24 mouse cellular contexts compared by ENCODE assay signal in the genomic region with DNA sequence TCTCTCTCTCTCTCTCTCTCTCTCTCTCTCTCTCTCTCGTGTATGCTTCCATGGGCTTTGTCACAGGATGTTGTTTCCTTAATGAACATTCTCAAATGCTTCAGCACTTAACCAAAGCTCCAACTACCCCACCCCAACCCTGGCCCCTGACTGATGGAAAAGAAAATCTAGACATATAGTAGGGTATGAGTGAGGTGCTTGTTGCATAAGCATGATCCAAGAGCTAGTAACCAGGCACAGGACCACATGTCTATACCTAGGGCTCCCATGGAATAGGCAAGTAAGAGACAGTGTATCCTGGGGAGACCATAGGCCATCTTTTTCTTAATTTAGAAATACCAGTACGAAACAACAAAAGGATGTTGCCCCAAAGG.
DNase-seq lines count a peak whose midpoint lies in the region; ATAC-seq lines count a peak whose summit lies in the region.
"Had no signal": no experiment of that assay in that cellular context is flagged by ENCODE, and none has a peak within 500 bp of the region (broad histone marks: within the 10 kb centered on the region; RNA-seq: fewer than 3 reads in every experiment).

No protein-coding gene starts in this region.

- H3K27me3 ChIP-seq in hindbrain, embryonic 13.5 days, result no peaks in the 10 kb centered on the region
- H3K27me3 ChIP-seq in hindbrain, embryonic 10.5 days (ENCODE audit: insufficient read depth, poor library complexity, severe bottlenecking), result no peaks in the 10 kb centered on the region
- no peaks in the 10 kb centered on the region for H3K27me3 ChIP-seq in midbrain, embryonic 15.5 days (replicated peaks)
- no peaks in the 10 kb centered on the region for H3K27me3 ChIP-seq in midbrain, embryonic 14.5 days (ENCODE audit: control insufficient read depth, insufficient read depth, low read length)
- H3K27me3 ChIP-seq in neural tube, embryonic 13.5 days, result no peaks in the 10 kb centered on the region
- no peaks in the 10 kb centered on the region for H3K27me3 ChIP-seq in neural tube, embryonic 15.5 days (replicated peaks)
- H3K27me3 ChIP-seq: embryonic facial prominence, embryonic 12.5 days; embryonic facial prominence, embryonic 15.5 days; forebrain, embryonic 15.5 days; heart, embryonic 13.5 days had no signal

- no peaks in the 10 kb centered on the region for H3K36me3 ChIP-seq in hindbrain, embryonic 13.5 days
- H3K36me3 ChIP-seq in hindbrain, embryonic 10.5 days, result no peaks in the 10 kb centered on the region
- H3K36me3 ChIP-seq in midbrain, embryonic 15.5 days (replicated peaks), result no peaks in the 10 kb centered on the region
- H3K36me3 ChIP-seq in midbrain, embryonic 14.5 days (ENCODE audit: control insufficient read depth, insufficient read depth, low read length), result no peaks in the 10 kb centered on the region
- H3K36me3 ChIP-seq in neural tube, embryonic 13.5 days, result no peaks in the 10 kb centered on the region
- no peaks in the 10 kb centered on the region for H3K36me3 ChIP-seq in neural tube, embryonic 15.5 days
- H3K36me3 ChIP-seq: embryonic facial prominence, embryonic 12.5 days; embryonic facial prominence, embryonic 15.5 days; forebrain, embryonic 15.5 days; heart, embryonic 10.5 days; heart, embryonic 13.5 days had no signal

- H3K4me3 ChIP-seq in hindbrain, embryonic 13.5 days, result no peak overlapping the region
- no peak overlapping the region for H3K4me3 ChIP-seq in hindbrain, embryonic 10.5 days
- H3K4me3 ChIP-seq in midbrain, embryonic 15.5 days, result no peak overlapping the region
- H3K4me3 ChIP-seq in midbrain, embryonic 14.5 days (replicated peaks; ENCODE audit: low read depth, low read length), result no peak overlapping the region
- H3K4me3 ChIP-seq in neural tube, embryonic 13.5 days, result no peak overlapping the region
- H3K4me3 ChIP-seq in neural tube, embryonic 15.5 days (replicated peaks), result no peak overlapping the region
- H3K4me3 ChIP-seq: embryonic facial prominence, embryonic 12.5 days; embryonic facial prominence, embryonic 15.5 days; forebrain, embryonic 15.5 days; heart, adult 2 months; heart, embryonic 10.5 days; heart, embryonic 13.5 days had no signal

- no peak overlapping the region for H3K4me2 ChIP-seq in hindbrain, embryonic 13.5 days
- no peak overlapping the region for H3K4me2 ChIP-seq in midbrain, embryonic 15.5 days
- no peak overlapping the region for H3K4me2 ChIP-seq in midbrain, embryonic 14.5 days (ENCODE audit: low read length)
- H3K4me2 ChIP-seq in neural tube, embryonic 13.5 days, result no peak overlapping the region
- H3K4me2 ChIP-seq in neural tube, embryonic 15.5 days, result no peak overlapping the region
- H3K4me2 ChIP-seq: embryonic facial prominence, embryonic 12.5 days; embryonic facial prominence, embryonic 15.5 days; forebrain, embryonic 15.5 days; heart, embryonic 13.5 days had no signal

- no peak overlapping the region for H3K9ac ChIP-seq in hindbrain, embryonic 13.5 days
- no peak overlapping the region for H3K9ac ChIP-seq in midbrain, embryonic 15.5 days
- H3K9ac ChIP-seq in midbrain, embryonic 14.5 days (replicated peaks; ENCODE audit: low read length), result no peak overlapping the region
- H3K9ac ChIP-seq in neural tube, embryonic 13.5 days, result no peak overlapping the region
- no peak overlapping the region for H3K9ac ChIP-seq in neural tube, embryonic 15.5 days (replicated peaks)
- H3K9ac ChIP-seq: embryonic facial prominence, embryonic 12.5 days; embryonic facial prominence, embryonic 15.5 days; forebrain, embryonic 15.5 days; heart, embryonic 13.5 days had no signal

- no peak for ATAC-seq in hindbrain, embryonic 13.5 days (ENCODE audit: low FRiP score)
- ATAC-seq in midbrain, embryonic 15.5 days (replicated peaks), result peak; percentile 69; the same call in 1 of the 2 replicates
- ATAC-seq in midbrain, embryonic 14.5 days (ENCODE audit: low FRiP score, low TSS enrichment), result no peak
- ATAC-seq in neural tube, embryonic 13.5 days (ENCODE audit: low read depth), result peak; percentile 32; the same call in 1 of the 2 replicates
- ATAC-seq in neural tube, embryonic 15.5 days (ENCODE audit: low FRiP score), result no peak
- ATAC-seq: CD4-positive, CD25-positive, alpha-beta regulatory T cell, adult 4 months had no signal

- H3K9me3 ChIP-seq in hindbrain, embryonic 13.5 days, result no peaks in the 10 kb centered on the region
- H3K9me3 ChIP-seq in hindbrain, embryonic 10.5 days, result no peaks in the 10 kb centered on the region
- no peaks in the 10 kb centered on the region for H3K9me3 ChIP-seq in midbrain, embryonic 15.5 days
- H3K9me3 ChIP-seq in midbrain, embryonic 14.5 days (ENCODE audit: control insufficient read depth, low read length), result no peaks in the 10 kb centered on the region
- H3K9me3 ChIP-seq in neural tube, embryonic 13.5 days, result no peaks in the 10 kb centered on the region
- H3K9me3 ChIP-seq in neural tube, embryonic 15.5 days (replicated peaks), result no peaks in the 10 kb centered on the region
- H3K9me3 ChIP-seq: embryonic facial prominence, embryonic 12.5 days; embryonic facial prominence, embryonic 15.5 days; forebrain, embryonic 15.5 days; heart, embryonic 10.5 days; heart, embryonic 13.5 days had no signal

- peaks cover 8% of the 10 kb centered on the region for H3K4me1 ChIP-seq in hindbrain, embryonic 13.5 days (replicated peaks)
- H3K4me1 ChIP-seq in hindbrain, embryonic 10.5 days (replicated peaks), result no peaks in the 10 kb centered on the region
- H3K4me1 ChIP-seq in midbrain, embryonic 15.5 days, result no peaks in the 10 kb centered on the region
- no peaks in the 10 kb centered on the region for H3K4me1 ChIP-seq in midbrain, embryonic 14.5 days (ENCODE audit: control insufficient read depth, insufficient read depth, low read length)
- peaks cover 11% of the 10 kb centered on the region for H3K4me1 ChIP-seq in neural tube, embryonic 13.5 days (replicated peaks)
- H3K4me1 ChIP-seq in neural tube, embryonic 15.5 days, result peaks cover 11% of the 10 kb centered on the region; the same call in 1 of the 2 replicates
- H3K4me1 ChIP-seq: embryonic facial prominence, embryonic 12.5 days; embryonic facial prominence, embryonic 15.5 days; heart, embryonic 10.5 days; heart, embryonic 13.5 days had no signal

- 58% methylated on average over 2 of the region's 2 CpGs for WGBS in hindbrain, embryonic 13.5 days
- 72% methylated on average over 2 of the region's 2 CpGs for WGBS in hindbrain, embryonic 10.5 days
- WGBS in midbrain, embryonic 15.5 days, result 55% methylated on average over 2 of the region's 2 CpGs
- 57% methylated on average over 2 of the region's 2 CpGs for WGBS in midbrain, embryonic 14.5 days
- WGBS in neural tube, embryonic 13.5 days, result 42% methylated on average over 2 of the region's 2 CpGs
- WGBS in neural tube, embryonic 15.5 days, result 39% methylated on average over 2 of the region's 2 CpGs

- no peak for DNase-seq in hindbrain, embryonic 10.5 days (ENCODE audit: low spot score)
- no peak for DNase-seq in midbrain, embryonic 14.5 days
- DNase-seq in lung, postnatal 14 days, result no peak
- DNase-seq: adrenal gland, adult 2 months; adrenal gland, postnatal 14 days; cerebellum, adult 11 months; cerebellum, adult 2 months; cerebellum, adult 9-11 months; cerebellum, postnatal 25 days; gastrocnemius, postnatal 10 days; gastrocnemius, postnatal 36 days; heart, adult 2 months; heart, postnatal 14 days; heart, postnatal 4 days had no signal

- H3K27ac ChIP-seq in hindbrain, embryonic 13.5 days, result peak overlapping the region; percentile 58
- no peak overlapping the region for H3K27ac ChIP-seq in hindbrain, embryonic 10.5 days
- no peak overlapping the region for H3K27ac ChIP-seq in midbrain, embryonic 15.5 days
- H3K27ac ChIP-seq in midbrain, embryonic 14.5 days (replicated peaks; ENCODE audit: low read depth, low read length), result no peak overlapping the region
- no peak overlapping the region for H3K27ac ChIP-seq in neural tube, embryonic 13.5 days (replicated peaks)
- no peak overlapping the region for H3K27ac ChIP-seq in neural tube, embryonic 15.5 days (replicated peaks)
- H3K27ac ChIP-seq: embryonic facial prominence, embryonic 12.5 days; embryonic facial prominence, embryonic 15.5 days; forebrain, embryonic 15.5 days; heart, adult 2 months; heart, embryonic 10.5 days; heart, embryonic 13.5 days had no signal

Comparison
In these comparisons a context has a peak if more than half of its experiments do, and no peak if none do; other contexts are left out.
1. ATAC-seq: peak in midbrain, embryonic 15.5 days (single experiment) and neural tube, embryonic 13.5 days (single experiment); none in hindbrain, embryonic 13.5 days (single experiment), midbrain, embryonic 14.5 days (single experiment) and neural tube, embryonic 15.5 days (single experiment).